Mouse (Mus musculus) E14TG2a.4 (cell line): Measurements from ENCODE around the gene Arnt2.

Experiments used
- H3K27me3 ChIP-seq: 2 replicates; pipeline ENCODE4 v1.6.1; 2014; ENCODE audit warnings: low read length, control low read depth; ENCODE audit not compliant: insufficient read depth
- H3K36me3 ChIP-seq: 2 replicates; pipeline ENCODE4 v1.6.1; 2014; ENCODE audit warnings: low read length, control low read depth; ENCODE audit not compliant: insufficient read depth
- H3K4me1 ChIP-seq: replicated peaks from 2 replicates; pipeline ENCODE4 v1.6.1; 2014; ENCODE audit warnings: low read depth, low read length, control low read depth
- H3K4me3 ChIP-seq: replicated peaks from 2 replicates; pipeline ENCODE4 v1.5.1; 2014; ENCODE audit warnings: mild to moderate bottlenecking, low read length
- H3K9me3 ChIP-seq: 2 replicates; pipeline ENCODE4 v1.6.1; 2014; ENCODE audit warnings: low read length, control low read depth
- CTCF ChIP-seq: conservative IDR thresholded peaks from 2 replicates; pipeline ENCODE4 v1.5.1; 2014; ENCODE audit warnings: low read length
- NANOG ChIP-seq: IDR thresholded peaks from 2 replicates; pipeline ENCODE4 v1.6.1; 2014; ENCODE audit warnings: borderline replicate concordance, low read length, mixed read lengths
- POU5F1 ChIP-seq: IDR thresholded peaks from 2 replicates; pipeline ENCODE4 v1.6.1; 2014; ENCODE audit warnings: low read length, borderline replicate concordance

The Arnt2 gene

DNA sequence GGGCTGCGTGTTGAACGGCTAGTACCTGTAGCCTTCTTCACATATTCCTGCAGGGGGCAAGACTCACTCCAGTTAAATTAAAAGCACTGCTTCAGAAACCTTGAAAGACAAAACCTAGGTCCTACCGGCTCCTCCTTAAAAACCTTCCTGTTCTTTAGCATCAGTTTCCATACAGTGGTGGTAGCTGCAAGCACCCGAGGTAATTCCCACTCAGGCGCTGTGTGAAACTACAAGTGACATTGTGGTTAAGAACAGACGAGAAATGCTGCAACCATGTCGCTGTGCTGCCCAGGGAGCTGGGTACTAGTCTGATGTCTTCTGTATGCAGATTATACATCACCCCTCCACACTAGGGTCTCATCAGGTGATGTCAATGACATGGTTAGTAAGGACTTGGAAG lies 25.9 kb downstream of the Arnt2 start:
- Histone ChIP-seq H3K4me3 (no peak overlapping the region), H3K9me3 (no peaks in the 10 kb centered on the region), H3K36me3 (no peaks in the 10 kb centered on the region), H3K27me3 (no peaks in the 10 kb centered on the region), H3K4me1 (peaks cover 3% of the 10 kb centered on the region)
- TF ChIP-seq POU5F1 (no peak), CTCF (no peak), NANOG (no peak)

- Histone ChIP-seq H3K9me3 (no peaks in the 10 kb centered on the region), H3K4me1 (peaks cover 16% of the 10 kb centered on the region), H3K36me3 (no peaks in the 10 kb centered on the region), H3K4me3 (no peak overlapping the region), H3K27me3 (no peaks in the 10 kb centered on the region)
- TF ChIP-seq POU5F1 (no peak), NANOG (no peak), CTCF (no peak)
Observed at GRCm38 (mm10) chr7:84382346-84382745, 27.6 kb downstream of the Arnt2 start.

- Histone ChIP-seq H3K9me3 (no peaks in the 10 kb centered on the region), H3K27me3 (no peaks in the 10 kb centered on the region), H3K4me3 (no peak overlapping the region), H3K4me1 (peaks cover 18% of the 10 kb centered on the region), H3K36me3 (no peaks in the 10 kb centered on the region)
- no peak for TF ChIP-seq POU5F1
- no peak for TF ChIP-seq NANOG
- no peak for TF ChIP-seq CTCF
Observed at GRCm38 (mm10) chr7:84380810-84381209, 29.2 kb downstream of the Arnt2 start.

GRCm38 (mm10) chr7:84377330-84377729 lies 32.6 kb downstream of the Arnt2 start:
- H3K9me3 ChIP-seq = no peaks in the 10 kb centered on the region
- H3K36me3 ChIP-seq = no peaks in the 10 kb centered on the region
- peaks cover 18% of the 10 kb centered on the region for H3K4me1 ChIP-seq
- H3K27me3 ChIP-seq = no peaks in the 10 kb centered on the region
- H3K4me3 ChIP-seq = no peak overlapping the region
- TF ChIP-seq NANOG (no peak), CTCF (no peak), POU5F1 (no peak)

- Histone ChIP-seq H3K4me1 (peaks cover 18% of the 10 kb centered on the region), H3K9me3 (no peaks in the 10 kb centered on the region), H3K4me3 (no peak overlapping the region), H3K27me3 (no peaks in the 10 kb centered on the region), H3K36me3 (no peaks in the 10 kb centered on the region)
- no peak for TF ChIP-seq POU5F1
- TF ChIP-seq NANOG = no peak
- TF ChIP-seq CTCF = no peak
Observed at GRCm38 (mm10) chr7:84373691-84374090, 36.3 kb downstream of the Arnt2 start.

DNA sequence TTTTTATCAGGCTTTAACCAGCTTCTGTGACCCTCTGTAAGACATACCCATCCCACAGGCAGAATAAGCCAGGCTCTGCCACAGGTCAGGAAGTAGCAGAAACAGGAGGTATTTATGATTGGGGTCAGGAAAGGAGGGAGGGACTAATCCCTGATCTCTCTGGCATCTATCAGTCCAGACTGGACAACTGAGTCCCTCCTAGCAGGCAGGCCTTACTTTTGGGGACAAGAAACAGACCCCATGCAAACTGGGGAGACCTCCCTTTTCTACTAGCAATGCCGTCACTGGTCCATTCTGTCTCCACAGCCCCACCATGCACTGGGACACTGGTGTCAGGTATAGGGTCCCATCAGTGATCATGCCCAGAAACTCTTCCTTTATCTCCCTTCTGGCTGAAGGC lies 37.1 kb downstream of the Arnt2 start:
- H3K4me3 ChIP-seq = no peak overlapping the region
- no peaks in the 10 kb centered on the region for H3K27me3 ChIP-seq
- TF ChIP-seq CTCF (no peak), NANOG (no peak), POU5F1 (no peak)
- H3K4me1 ChIP-seq = peaks cover 12% of the 10 kb centered on the region
- H3K36me3 ChIP-seq = no peaks in the 10 kb centered on the region
- no peaks in the 10 kb centered on the region for H3K9me3 ChIP-seq

GRCm38 (mm10) chr7:84372280-84372679 lies 37.7 kb downstream of the Arnt2 start:
- Histone ChIP-seq H3K9me3 (no peaks in the 10 kb centered on the region), H3K4me1 (peaks cover 9% of the 10 kb centered on the region), H3K4me3 (no peak overlapping the region), H3K27me3 (no peaks in the 10 kb centered on the region), H3K36me3 (no peaks in the 10 kb centered on the region)
- TF ChIP-seq NANOG (no peak), CTCF (no peak), POU5F1 (no peak)

DNA sequence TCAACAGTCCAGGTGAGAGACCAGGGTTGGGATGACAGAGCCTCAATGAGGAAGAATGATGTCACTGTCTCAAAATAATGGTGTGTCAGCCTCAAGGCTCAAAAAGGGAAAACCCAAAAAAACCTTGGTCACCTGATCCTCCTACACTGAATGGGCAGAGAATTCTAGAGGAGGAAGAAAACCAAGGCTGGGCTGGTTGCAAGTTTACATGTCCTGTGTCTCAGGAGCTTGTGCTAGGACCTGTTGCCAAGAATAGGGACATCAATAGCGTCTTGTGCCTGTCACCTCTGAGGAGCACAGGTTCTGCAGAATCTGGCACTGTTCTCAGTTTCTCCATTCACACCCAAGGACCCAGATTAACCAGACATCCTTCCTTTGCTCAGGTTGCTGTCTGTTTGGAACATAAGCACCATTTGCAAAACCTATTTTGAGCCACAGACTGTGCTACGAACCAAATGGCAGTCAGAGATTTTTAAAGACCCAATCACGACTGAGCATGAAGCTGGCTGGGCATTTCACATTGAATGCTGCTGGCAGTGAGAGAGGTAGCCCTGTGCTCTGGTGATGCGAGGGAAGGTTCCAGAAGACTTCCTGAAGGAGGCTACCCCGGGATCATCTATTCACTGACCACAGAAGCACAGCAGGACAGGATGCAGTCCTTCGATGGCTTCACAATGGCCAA lies 38.9 kb downstream of the Arnt2 start:
- TF ChIP-seq POU5F1 = no peak
- TF ChIP-seq CTCF = no peak
- no peak for TF ChIP-seq NANOG
- H3K27me3 ChIP-seq = no peaks in the 10 kb centered on the region
- H3K36me3 ChIP-seq = no peaks in the 10 kb centered on the region

DNA sequence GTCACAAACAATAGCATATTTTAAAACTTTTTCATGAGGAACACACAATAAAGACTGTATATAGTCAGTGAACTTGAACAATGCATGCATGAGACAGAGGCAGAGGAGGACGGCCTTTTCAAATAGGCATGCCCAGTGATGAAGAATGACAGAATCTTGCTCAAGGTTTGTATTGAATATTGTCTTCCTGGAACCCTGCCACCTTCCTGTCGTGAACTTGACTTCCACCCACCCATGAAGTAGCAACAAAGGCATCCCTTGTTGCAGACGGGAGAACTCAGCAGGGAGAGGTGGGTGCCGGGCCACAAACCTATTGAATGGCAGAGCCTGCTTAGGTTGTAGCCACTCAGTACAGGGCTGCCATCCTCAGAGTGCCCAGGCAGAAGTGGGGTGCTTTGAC lies 43.7 kb downstream of the Arnt2 start:
- H3K27me3 ChIP-seq = no peaks in the 10 kb centered on the region; the same call in 1 of the 2 replicates
- H3K4me1 ChIP-seq = peaks cover 29% of the 10 kb centered on the region
- H3K36me3 ChIP-seq = no peaks in the 10 kb centered on the region
- no peak overlapping the region for H3K4me3 ChIP-seq
- TF ChIP-seq CTCF (no peak), POU5F1 (no peak), NANOG (no peak)
- no peaks in the 10 kb centered on the region for H3K9me3 ChIP-seq

More for the DNA sequence above, 38.9 kb downstream of the Arnt2 start:
- H3K4me1 ChIP-seq = peaks cover 8% of the 10 kb centered on the region
- H3K9me3 ChIP-seq = no peaks in the 10 kb centered on the region
- H3K4me3 ChIP-seq = no peak overlapping the region
